Mouse (Mus musculus): Measurements from ENCODE around the gene Rbck1.

DNA sequence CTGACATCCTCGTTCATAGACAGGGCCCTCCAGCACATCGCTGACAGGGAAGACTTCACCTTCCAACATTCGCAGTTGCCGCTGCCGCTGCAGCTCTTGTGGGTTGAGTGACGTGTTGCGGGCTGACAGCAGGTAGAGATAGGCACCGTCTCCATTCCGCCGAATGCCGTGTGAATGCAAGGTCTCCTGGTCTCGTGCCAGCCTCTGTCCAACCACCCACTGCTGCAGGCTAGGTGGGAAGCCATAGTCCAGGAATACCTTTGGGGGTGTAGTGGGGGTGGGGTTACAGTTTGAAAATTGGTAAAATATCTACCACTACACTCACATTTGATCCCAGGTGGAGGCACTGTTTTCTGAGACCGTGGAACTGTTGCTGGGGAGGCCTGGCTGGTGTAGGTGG, 6.3 kb downstream of the Rbck1 start:
- TF ChIP-seq CTCF (IDR thresholded peaks at IDR 0.05; ENCODE audit: borderline replicate concordance, control insufficient read depth, extremely low read depth, insufficient read depth, low read length, poor library complexity) (no peak), POLR2A (IDR thresholded peaks at IDR 0.05; ENCODE audit: control insufficient read depth, extremely low read depth, insufficient read depth, low read length, poor library complexity) (no peak)

All from thymus, adult 2 months (tissue).